Mouse (Mus musculus) urinary bladder, postnatal 36 days (tissue): Measurements from ENCODE around the gene Dzip1.
A peak's percentile ranks its signal among the peaks of the same experiment; 100 is the strongest.

Experiments
- DNase-seq, 2 experiments: peaks; one replicate each; pipeline ENCODE4 v3.0.0; 2022; ENCODE audit warnings: low spot score in 2 of 2, mixed read lengths in 1 of 2

Dzip1 gene

DNA sequence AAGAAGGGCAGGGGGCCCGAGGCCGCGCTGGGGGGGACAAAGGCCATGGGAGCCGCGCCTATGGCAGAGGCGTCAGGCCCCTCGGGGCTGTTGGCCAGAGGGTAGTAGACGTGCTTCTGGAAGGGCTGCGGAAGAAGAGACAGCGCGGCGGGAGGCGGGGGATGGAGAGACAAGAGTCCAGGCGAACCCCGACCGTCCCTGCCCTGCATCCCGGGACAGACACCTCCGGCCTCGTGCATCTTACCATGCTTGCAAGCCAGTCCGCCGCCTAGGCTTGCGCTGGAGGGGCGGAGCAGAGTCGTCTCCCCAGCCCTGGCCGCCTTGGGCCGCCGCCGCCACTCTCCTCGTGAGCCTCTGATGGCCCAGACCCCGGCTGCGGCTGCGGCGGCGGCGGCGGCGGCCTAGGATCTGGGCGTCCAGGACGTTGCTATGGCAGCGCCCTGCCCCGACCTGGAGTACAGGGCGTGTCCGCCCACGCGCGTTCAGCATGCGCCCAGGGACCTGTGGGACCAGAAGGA is 2.5 kb downstream of the Dzip1 start:
- DNase-seq = peak in 1 of 2 experiments; percentile 25

DNA sequence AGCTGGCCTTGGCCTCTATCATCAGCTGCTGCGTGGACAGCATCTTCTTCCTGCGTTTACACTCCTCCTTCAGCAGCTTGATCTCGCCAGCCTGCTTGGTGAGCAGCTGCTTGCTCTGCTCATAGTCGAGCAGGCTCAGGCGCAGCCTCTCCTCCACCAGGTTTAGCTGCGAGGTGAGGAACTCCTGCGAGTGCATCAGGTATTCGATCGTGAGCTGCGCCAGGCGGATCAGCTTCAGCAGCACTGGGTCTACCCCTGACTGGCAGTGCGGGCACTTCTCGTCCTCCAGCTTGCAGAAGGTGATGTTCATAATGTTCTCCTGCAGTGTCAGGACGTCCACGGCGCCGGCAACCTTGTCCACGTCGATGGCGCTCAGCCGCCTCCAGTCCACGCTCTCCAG is 3.0 kb downstream of the Dzip1 start:
- no peak for DNase-seq

DNA sequence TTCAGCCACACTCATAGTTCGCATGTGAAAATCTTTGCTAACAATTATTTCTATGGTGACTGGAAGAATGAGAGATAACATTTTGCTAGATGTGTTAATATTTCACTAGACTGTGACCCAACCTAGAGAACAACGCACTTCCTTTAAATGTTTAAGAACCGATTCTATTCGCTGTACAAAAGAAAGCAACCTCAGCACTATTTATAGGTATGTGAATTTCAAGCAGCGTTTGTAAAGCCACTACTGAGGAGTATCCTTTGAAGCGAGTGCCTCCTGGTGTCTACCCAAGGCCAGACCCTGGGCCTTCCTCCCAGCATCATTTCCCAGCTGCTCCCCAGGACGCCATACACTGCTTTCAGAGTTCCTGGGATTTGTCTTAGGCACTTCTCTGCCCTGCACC is 4.6 kb downstream of the Dzip1 start:
- no peak for DNase-seq

DNA sequence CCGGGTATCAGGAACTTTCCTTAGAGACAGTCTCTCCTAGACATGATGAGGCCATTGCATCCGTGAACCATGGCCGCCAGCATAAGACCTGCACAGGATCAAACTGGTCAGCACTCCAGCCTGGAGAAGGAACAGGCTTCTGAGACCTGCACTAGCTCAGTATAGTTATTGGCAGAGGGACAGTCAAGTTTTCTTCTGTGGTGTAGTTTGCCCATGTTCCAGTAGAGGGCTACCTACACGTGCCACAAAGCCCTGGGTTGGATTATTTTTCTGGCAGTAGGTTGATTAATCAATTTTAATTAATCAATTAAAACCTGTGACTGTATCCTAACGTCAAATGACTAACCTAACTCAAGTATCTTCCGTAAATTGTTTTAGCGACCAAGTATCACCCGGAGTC is 6.2 kb downstream of the Dzip1 start:
- no peak for DNase-seq

DNA sequence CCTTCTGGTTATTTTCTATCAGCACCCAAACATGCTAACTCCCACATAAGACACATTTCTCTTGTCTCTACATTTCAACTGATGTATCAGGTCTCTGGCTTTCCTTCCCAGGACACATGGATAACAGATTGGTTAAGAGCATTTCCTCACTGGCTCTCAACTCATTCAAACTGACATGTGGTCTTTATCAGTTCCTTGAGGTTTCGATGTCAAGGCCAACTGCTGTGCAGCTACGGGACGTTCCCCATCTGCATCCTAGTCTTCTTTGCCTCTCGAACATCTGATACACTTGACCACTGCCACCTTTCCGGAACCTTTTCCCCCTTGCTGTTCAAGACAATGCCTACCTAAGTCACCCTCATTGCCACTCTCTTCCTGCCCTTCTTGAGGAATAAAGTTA is 11.6 kb downstream of the Dzip1 start:
- DNase-seq = no peak

DNA sequence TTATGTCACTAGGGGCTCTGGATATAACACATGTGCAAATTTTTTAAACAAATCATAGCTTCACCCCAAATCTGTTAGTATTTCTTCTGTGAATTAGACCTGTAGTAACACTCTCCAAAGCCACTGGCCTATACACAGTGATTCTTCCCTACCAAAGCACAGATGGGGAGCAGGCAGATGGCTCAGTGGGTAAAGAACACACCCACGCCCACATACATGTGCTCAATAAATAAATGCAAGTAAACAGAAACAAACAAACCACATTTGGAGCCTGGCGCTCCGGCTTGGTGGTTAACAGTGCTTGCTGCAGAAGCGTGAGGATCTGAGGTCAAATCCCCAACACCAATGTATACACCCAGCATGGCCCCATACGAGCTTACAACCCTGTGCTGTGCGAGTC is 13.7 kb downstream of the Dzip1 start:
- no peak for DNase-seq

DNA sequence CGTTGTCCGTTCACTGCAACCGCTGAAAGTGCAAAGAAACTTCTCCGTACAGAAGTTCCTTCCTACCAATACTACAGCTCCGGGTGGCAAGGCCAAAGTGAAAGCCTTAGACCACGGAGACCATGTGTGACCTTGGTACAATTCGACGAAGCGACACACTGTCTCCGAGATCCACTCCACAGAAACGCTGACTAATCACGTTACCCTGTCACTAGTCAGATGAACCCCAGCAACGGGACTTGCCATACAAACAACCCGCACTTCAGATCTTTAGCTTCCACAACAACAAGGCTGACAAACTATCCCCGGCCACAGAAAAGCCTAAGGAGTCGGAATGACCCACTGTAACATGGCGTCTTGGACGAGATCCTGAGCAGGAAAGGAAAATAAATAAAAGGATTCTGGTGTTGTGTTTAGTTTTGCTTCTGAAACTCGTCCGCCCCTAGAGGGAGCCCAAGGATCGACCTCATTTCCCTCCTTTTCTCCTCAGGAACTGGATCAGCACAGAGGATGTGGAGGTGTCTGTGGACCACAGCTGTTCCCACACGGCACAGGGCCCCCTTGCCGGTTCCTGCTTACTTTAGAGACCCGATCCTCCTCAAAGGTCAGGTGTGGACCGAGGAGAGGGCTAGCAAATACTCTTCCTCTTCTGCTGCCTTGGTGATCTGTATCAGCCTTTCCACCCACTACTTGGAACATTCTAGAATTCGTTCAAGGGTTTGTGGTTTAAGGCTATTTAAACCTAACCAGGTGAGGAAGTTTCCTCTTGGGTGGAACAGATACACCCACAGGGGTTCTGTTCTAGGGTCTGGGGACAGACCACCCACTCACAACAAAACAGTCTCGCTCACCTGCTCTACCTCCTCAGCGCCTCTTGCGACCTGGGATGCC is 14.7 kb downstream of the Dzip1 start:
- DNase-seq = peak; percentile 53 to 70

DNA sequence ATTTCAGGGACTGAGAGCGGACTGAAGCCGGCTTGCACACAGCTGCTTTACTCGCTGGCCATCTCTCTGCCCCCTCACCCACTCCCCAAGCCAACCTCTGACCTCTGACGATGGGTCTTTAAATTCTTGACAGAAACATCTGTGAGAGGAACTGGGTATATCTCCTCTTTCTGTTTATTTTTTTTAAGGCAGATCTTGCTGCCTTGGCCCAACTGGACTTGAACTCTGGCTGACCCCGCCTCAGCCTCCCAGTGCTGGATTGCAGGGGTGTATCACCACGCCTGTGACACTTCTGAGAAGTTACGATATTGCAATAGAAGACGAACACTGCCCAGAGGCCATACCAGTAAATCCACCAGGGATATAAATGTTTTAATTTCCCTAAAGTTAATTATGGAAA is 15.4 kb downstream of the Dzip1 start:
- DNase-seq = peak in 1 of 2 experiments; percentile 70

DNA sequence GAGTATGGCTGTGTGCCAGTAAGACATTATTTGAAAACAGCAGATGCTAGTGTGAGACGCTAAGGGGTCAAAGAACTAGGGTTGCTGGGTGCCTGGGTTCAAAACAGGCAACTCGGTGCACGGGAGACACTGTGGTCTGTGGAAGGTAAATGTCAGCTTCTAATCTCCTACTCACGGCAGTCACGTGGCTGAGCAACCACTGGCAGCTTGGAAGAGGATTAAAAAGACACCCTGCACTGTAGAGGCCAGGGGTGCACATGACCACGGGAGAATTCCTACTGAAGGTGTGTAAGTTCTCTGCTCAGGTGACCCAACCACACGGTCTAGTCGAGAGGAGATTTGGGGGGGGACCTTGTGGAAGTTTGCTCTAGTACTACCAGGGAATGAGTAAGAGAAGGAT is 17.7 kb downstream of the Dzip1 start:
- no peak for DNase-seq

DNA sequence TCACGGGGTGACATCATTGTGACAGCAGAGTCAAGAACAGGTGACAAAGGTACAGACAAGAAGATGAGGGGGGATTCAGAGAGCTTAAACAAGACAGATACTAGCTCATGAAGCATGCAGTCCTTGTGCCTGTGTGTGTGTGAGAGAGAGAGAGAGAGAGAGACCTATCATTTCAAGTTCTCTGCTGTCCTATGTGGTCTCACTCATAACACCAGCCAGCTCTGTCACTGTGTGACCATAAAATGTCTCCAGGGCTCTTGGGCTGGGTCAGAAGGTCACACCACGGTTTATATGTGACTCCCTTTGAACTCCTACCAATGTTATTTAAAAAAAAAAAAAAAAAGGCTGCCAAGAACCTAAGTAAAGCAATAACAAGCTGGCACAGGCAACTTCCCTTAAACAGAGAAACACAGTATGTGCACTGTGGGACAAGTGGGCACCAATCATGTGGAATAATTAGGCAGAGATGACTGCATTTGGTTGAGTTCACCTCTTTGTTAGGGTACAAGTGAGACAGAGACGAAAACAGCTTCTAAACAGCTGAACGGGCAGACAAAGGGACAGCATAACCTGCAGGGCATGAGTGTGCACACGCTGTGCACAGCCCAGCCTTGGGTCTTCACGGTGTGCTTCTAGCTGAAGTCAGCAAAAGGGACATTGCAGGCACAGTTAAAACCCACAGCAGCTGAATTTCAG is 21.2 kb downstream of the Dzip1 start:
- DNase-seq = no peak

DNA sequence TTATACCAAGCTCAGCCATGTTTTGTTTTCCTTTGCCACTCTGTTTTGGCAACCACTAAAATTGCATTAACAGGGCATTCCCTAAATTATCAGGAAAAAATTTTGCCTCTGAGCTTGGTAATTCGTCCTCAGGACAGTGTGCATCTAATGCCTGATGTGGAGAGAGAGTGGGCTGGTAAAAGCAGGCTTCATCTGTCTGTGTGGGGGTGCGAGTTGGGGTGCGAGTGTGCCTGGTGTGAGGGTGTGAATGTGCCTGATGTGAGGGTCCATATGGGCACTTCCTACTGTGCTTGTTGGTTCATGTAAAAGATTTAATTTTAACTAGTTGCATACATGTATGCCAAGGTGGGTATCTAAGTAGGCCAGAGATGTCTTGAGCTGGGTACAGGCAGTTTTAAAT is 21.9 kb downstream of the Dzip1 start:
- no peak for DNase-seq

DNA sequence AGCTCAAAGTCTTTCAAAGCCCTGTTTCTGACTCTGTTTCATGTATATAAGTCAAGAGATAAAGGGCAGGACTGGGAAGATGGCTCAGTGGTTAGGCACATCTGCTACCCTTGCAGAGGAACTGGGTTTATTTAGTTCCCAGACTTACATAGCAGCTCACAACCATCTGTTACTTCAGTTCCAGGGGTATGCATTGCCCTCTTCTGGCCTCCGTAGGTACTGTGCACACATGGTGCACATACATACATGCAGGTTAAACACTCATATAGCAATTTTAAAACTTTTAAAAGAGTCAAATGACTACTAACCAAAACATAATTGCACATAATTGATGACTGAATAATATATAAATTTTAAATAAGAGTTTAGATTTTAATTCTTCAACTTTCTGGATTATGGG is 24.3 kb downstream of the Dzip1 start:
- no peak for DNase-seq

DNA sequence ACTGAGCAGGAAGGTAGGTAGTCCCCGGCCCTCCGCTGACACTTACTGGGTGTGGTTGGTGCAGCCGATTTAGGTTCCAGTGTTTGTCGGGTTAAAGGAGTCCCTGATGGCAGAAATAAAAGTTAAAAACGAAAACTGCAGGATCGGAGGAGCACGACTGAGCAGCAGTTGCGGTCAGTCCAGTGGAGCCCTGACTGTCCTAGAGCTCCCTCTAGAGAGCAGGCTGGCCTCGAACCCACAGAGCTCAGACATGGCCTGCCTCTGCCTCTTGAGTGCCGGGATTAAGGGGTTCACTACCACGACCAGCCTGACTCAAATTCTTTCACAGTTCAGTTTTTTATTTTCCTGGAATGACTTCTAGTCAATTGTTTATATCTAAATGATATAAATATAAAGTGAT is 25.3 kb downstream of the Dzip1 start:
- no peak for DNase-seq

DNA sequence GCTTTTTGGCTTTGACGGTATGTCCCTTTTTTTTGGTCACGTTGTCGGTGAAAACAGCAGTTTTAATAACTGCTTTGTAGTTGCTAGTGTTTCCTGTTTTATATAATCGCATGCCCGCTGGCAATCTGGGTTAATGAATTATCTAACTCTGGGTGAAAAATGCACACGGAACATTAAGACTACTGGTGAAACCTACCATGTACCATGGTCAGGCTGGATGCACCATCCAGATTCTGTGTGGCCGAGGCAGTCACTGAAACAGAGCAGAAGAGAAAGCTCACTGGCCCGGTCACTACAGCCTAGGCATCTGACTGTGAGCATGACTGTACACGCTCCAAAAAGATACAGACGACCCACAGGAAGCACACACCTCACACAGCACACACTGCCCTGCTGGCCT is 29.6 kb downstream of the Dzip1 start:
- DNase-seq = no peak

DNA sequence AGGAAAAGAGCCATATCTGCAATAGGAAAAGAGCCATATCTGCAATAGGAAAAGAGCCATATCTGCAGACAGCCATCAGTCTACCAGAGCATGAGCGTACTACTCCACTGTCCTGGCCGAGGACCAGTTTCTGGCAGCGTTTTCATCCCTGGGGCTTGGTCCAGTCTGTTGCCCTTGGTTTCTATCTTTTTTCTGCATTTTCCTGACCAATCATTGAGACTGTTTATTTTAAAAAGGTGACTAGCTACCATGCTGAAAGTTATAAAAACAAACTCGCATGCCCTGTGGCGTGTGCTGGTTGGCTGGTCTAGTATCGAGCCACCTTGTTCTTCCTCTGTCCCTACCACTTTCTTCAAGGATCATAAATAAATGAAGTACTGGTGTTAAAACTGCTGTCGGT is 30.0 kb downstream of the Dzip1 start:
- DNase-seq = no peak

DNA sequence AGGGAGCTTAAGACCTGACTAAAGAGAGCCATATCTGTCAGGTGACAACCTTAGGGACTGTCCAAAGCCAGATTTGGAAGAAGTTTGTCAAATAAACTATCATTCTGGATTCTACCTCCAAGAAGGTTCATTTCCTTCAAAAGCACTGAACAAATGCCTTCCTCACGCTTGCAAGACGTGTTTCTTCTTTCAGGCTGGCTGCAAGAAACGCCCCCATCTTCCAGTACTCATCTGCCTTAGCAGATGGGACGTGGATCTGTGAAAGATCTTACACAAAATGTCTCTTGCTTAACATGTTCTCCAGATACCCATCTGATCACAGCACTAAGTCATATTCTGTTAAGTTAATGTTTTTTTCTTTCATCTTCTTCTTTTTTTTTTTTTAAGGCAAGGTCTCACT is 35.2 kb downstream of the Dzip1 start:
- DNase-seq = no peak

DNA sequence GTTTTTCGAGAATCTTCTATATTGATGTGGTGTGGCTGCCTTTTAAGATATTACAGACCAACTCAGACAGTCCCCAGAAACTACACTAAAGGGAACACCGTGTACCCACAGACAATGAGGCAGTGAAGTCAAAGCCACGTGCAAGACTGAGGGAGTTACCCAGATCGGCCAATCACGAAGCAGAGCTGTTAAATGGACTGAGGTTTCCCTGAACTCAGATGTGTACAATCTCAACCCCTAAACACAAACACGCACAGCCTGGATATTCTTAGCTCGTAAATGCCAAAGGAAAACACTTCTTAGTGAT is 41.1 kb downstream of the Dzip1 start:
- no peak for DNase-seq

DNA sequence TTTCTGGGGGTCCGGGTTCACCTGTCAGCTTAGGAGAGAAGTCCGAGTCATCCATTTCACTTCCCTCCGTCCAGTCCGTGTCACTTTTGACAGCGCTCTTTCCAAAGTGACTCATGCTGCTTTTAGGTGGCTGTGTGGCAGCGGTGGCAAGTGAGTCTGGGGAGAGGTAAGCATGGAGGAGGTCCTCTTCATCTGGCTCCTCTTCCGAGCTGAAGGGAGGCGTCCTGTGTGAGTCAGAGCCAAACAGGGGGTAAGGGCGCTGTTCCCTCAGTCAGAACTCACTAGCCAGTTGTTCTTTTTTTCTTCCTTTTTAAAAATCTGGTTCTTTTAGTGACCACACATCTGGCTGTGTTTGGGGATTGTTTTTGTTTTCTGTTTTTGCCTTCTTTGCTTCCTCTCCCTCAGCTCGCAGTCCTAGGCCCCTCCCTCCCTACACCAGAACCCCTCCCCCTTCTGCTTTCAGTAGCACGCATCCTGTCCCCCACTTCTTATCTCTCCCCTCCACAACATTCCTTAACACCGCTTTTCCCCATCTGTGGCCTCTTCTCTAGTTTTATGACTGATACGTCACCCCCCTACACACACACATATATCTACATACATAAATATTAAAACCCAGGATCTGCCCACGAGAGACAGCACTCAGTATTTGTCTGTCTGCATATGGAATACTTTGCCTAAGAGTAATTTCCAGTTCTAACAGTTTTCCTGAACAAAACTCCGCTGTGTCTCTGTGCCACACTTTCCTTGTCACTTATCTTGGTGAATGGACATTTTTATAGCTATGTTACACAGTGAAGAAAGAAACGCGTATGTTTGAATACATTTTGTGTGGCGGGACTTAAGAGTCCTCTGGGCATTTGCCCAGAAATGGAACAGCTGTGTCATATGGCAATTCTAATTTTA is 41.7 kb downstream of the Dzip1 start:
- DNase-seq = no peak

DNA sequence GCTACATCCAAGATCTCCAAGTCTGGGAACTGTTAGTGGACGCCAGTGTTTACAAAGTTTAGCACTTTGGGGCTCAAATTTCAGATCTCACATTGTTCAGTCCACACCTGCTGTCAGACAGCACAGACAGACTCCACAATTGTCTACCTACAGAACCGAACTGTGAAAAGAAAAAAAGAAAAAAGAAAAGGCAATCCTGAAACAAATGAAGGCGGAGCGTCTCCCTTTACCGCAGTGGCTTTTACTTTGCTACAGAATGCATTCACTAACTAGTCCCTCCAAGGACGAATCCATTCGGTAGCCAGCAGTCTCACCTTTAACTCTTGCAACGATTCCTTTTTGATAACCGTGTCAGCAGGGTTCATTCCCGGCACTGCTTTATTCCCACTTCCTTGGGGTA is 44.6 kb downstream of the Dzip1 start:
- DNase-seq = no peak

DNA sequence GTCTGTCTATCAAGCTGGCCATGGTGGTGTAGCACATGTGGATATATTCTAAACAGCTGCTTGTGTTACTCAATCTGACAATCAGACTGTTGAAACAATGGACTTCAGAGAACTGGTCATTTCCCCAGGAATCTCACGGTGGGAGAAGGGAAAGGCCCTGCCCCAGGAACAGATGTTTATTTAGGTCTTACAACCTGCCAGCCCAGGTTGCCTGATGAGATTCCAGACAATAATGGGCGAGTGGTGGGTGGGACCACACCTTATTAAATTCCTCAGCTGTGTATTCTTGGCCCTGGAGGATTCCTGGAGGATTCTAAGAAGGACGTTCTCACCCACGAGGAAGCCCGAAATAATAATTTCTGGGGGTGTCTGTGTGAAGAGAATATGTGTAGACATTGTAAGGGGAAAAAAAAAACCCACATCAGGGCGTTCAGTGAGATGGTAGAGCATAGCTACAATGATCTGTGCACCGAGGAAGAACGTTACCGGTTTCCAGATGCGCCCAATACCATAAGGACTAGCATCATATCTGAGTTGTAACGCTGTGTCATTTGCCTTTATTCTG is 46.8 kb downstream of the Dzip1 start:
- DNase-seq = no peak

DNA sequence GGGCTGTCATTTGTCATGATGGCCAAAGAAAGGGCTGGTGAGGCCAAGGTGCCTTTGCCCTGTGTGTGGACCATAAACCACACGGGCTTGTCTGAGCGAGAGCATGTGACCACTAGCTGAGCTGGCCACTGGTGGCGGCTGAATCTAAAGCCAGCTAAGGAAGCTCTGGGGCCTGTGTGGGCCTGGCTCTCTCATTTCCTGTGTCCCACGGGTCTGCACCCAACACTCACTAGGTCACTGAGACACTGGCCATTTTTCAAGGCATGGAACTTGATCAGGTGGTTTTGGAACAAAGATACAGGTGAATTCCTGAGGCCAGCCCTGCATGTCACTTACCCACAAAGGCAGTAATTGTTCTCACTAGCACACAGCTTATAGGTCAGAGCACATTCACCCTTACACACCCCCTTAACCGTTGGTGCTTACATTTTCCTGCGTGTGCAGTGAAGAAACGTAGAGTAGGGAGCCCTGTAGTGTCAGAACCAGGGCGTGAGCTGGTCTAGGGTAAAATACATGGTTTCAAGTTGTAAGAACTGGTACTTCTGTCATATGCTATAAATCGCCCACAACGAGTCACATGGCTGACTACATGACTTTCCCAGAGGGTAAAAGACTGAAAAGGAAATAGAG is 50.4 kb downstream of the Dzip1 start:
- DNase-seq = no peak
